Mouse (Mus musculus) thymus, adult 2 months (tissue): ENCODE results near the gene Pknox2.

ENCODE experiments used
- CTCF ChIP-seq: fragments of 200-500 bp; IDR thresholded peaks from 2 replicates; pipeline ENCODE4 v1.5.1; 2012; ENCODE audit warnings: mild to moderate bottlenecking, control low read depth, low read length, moderate library complexity, borderline replicate concordance; ENCODE audit not compliant: control insufficient read depth, poor library complexity, insufficient read depth; ENCODE audit errors: extremely low read depth
- POLR2A ChIP-seq: fragments of 200-500 bp; IDR thresholded peaks from 2 replicates; pipeline ENCODE4 v1.6.1; 2012; ENCODE audit warnings: mild to moderate bottlenecking, low read length, control low read depth, moderate library complexity; ENCODE audit not compliant: control insufficient read depth, poor library complexity, insufficient read depth; ENCODE audit errors: extremely low read depth

GRCm38 (mm10) chr9:37051669-37052068, 95.5 kb downstream of the Pknox2 start:
- TF ChIP-seq CTCF (no peak), POLR2A (no peak)
